In the genomic region with DNA sequence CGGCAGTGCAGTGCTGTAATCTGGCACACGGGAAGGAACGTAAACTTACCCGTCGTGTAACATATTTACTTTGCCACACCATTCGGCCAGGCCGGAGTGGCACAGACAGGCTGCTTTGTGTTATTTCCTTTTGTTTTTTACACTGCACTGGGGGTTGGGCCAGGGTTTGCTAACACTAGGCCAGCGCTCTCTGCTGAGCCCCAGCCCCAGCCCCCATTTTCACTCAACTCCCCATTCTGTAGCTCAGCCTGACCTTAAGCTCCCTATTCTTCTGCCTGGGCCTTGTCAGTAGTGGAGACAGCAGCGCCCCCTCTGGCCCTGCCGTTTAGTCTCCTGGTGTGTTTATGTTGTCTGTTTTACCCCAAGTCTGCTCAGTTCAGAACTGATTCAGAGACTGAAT, we compare ENCODE assay signal across 8 mouse cellular contexts.
DNase-seq lines count a peak whose midpoint lies in the region; ATAC-seq and TF ChIP-seq lines count a peak whose summit lies in the region.

No protein-coding gene starts in this region.

- H3K36me3 ChIP-seq in heart, embryonic 12.5 days, result 0 out of 2 replicates have a peak, but pooled peaks cover 4% of the 10 kb centered on the region
- peaks cover 3 to 76% of the 10 kb centered on the region in 2 experiments for H3K36me3 ChIP-seq in CH12.LX (replicated peaks in 1 of 2; ENCODE audit: control insufficient read depth in 1 of 2, insufficient read depth in 1 of 2, low read length in 1 of 2)
- no peaks in the 10 kb centered on the region for H3K36me3 ChIP-seq in liver, embryonic 14.5 days (replicated peaks; ENCODE audit: control insufficient read depth, insufficient read depth, low read depth)

- WGBS in heart, embryonic 12.5 days, result 61% methylated on average over 10 of the region's 10 CpGs
- 73% methylated on average over 10 of the region's 10 CpGs for WGBS in liver, embryonic 14.5 days (ENCODE audit: insufficient replicate concordance)

- no peak for ATAC-seq in heart, embryonic 12.5 days (ENCODE audit: insufficient number of reproducible peaks, low FRiP score)
- no peak for ATAC-seq in liver, embryonic 14.5 days (ENCODE audit: insufficient read depth)

- DNase-seq in heart, adult 18-20 months, result no peak
- DNase-seq in CH12.LX (ENCODE audit: extremely low read depth), result peak; percentile 12
- no peak for DNase-seq in liver, embryonic 14.5 days (ENCODE audit: low read depth in 3 of 3, low spot score in 3 of 3)
- DNase-seq in retina, postnatal 1 day, result peak; percentile 50
- no peak for DNase-seq in gastrocnemius, adult 8-10 months (ENCODE audit: low spot score in 2 of 2)
- no peak for DNase-seq in ovary, postnatal 14 days (ENCODE audit: low spot score)

- no peaks in the 10 kb centered on the region for H3K79me2 ChIP-seq in CH12.LX (replicated peaks; ENCODE audit: control insufficient read depth, extremely low read depth, insufficient read depth, poor library complexity, severe bottlenecking)

- no peak for TF ChIP-seq EP300 in CH12.LX (IDR thresholded peaks at IDR 0.05; ENCODE audit: low read length)
- TF ChIP-seq EP300 in liver, embryonic 14.5 days (IDR thresholded peaks at IDR 0.05; ENCODE audit: low read depth), result no peak

- peak; percentile 22 for TF ChIP-seq RAD21 in CH12.LX (IDR thresholded peaks at IDR 0.05; ENCODE audit: low read depth, low read length)

- TF ChIP-seq POLR2A in CH12.LX (IDR thresholded peaks at IDR 0.05; ENCODE audit: low read depth, low read length), result no peak
- no peak for TF ChIP-seq POLR2A in embryonic fibroblast, embryonic 13.5 days (IDR thresholded peaks at IDR 0.05; ENCODE audit: low read depth, low read length)

- in situ Hi-C loops in CH12.LX (cut with MboI; ENCODE audit: low pct_ligation_motif_present, low pct_unique_long_range_greater_than_20kb, low sequenced_read_pairs), result no loop called here

- peaks cover 56% of the 10 kb centered on the region for H3K4me1 ChIP-seq in heart, embryonic 12.5 days (replicated peaks)
- H3K4me1 ChIP-seq in CH12.LX (ENCODE audit: control insufficient read depth in 1 of 2, insufficient read depth in 2 of 2), result peaks cover 0 to 27% of the 10 kb centered on the region in 2 experiments; a peak in 2 of 4 replicates
- 0 out of 2 replicates have a peak, but pooled peaks cover 11% of the 10 kb centered on the region for H3K4me1 ChIP-seq in embryonic fibroblast, embryonic 13.5 days (ENCODE audit: control insufficient read depth, insufficient read depth, low read length)
- peaks cover 8 to 32% of the 10 kb centered on the region in 2 experiments for H3K4me1 ChIP-seq in liver, embryonic 14.5 days (replicated peaks; ENCODE audit: control insufficient read depth in 2 of 2, insufficient read depth in 2 of 2, low read length in 1 of 2)

- TF ChIP-seq CTCF in CH12.LX (conservative IDR thresholded peaks at IDR 0.05 in 1 of 2, IDR thresholded peaks at IDR 0.05 in 1 of 2; ENCODE audit: low read depth in 2 of 2, low read length in 2 of 2), result peak in 1 of 2 experiments; percentile 35; a peak in 2 of 4 replicates
- TF ChIP-seq CTCF in embryonic fibroblast, embryonic 13.5 days (IDR thresholded peaks at IDR 0.05; ENCODE audit: borderline replicate concordance, insufficient read depth, low read length), result 0 out of 2 replicates have a peak, but pooled peaks have one; percentile 4
- TF ChIP-seq CTCF in liver, embryonic 14.5 days (IDR thresholded peaks at IDR 0.05; ENCODE audit: low read depth), result peak; percentile 39

- H3K9ac ChIP-seq in heart, embryonic 12.5 days, result peak overlapping the region; percentile 20; the same call in 1 of the 2 replicates
- no peak overlapping the region for H3K9ac ChIP-seq in CH12.LX (ENCODE audit: insufficient read depth, low read depth)
- no peak overlapping the region for H3K9ac ChIP-seq in liver, embryonic 14.5 days (replicated peaks)

- H3K27me3 ChIP-seq in heart, embryonic 12.5 days (replicated peaks), result no peaks in the 10 kb centered on the region
- H3K27me3 ChIP-seq in CH12.LX (replicated peaks), result no peaks in the 10 kb centered on the region
- no peaks in the 10 kb centered on the region for H3K27me3 ChIP-seq in liver, embryonic 14.5 days (ENCODE audit: control insufficient read depth, insufficient read depth, low read length)

- no peak overlapping the region for H3K4me3 ChIP-seq in heart, embryonic 12.5 days
- H3K4me3 ChIP-seq in CH12.LX (replicated peaks in 1 of 3; ENCODE audit: low read depth in 2 of 3, low read length in 2 of 3, poor library complexity in 1 of 3), result no peak overlapping the region
- no peak overlapping the region for H3K4me3 ChIP-seq in embryonic fibroblast, embryonic 13.5 days (ENCODE audit: insufficient read depth, low read length)
- no peak overlapping the region for H3K4me3 ChIP-seq in liver, embryonic 14.5 days (ENCODE audit: insufficient read depth in 1 of 2, low read depth in 2 of 2, low read length in 2 of 2)

- no peak overlapping the region for H3K27ac ChIP-seq in heart, embryonic 12.5 days (ENCODE audit: poor library complexity, severe bottlenecking)
- no peak overlapping the region for H3K27ac ChIP-seq in CH12.LX (ENCODE audit: insufficient read depth, low read depth)
- no peak overlapping the region for H3K27ac ChIP-seq in embryonic fibroblast, embryonic 13.5 days (ENCODE audit: insufficient read depth, low read length)
- H3K27ac ChIP-seq in liver, embryonic 14.5 days, result no peak overlapping the region

- no peak overlapping the region for H3K4me2 ChIP-seq in heart, embryonic 12.5 days
- no peak overlapping the region for H3K4me2 ChIP-seq in CH12.LX (ENCODE audit: insufficient read depth, low read depth, poor library complexity, severe bottlenecking)
- H3K4me2 ChIP-seq in liver, embryonic 14.5 days (ENCODE audit: low read depth), result no peak overlapping the region

- no peaks in the 10 kb centered on the region for H3K9me3 ChIP-seq in heart, embryonic 12.5 days (replicated peaks)
- no peaks in the 10 kb centered on the region for H3K9me3 ChIP-seq in CH12.LX (replicated peaks; ENCODE audit: low read length)
- no peaks in the 10 kb centered on the region for H3K9me3 ChIP-seq in liver, embryonic 14.5 days (ENCODE audit: control insufficient read depth, low read length)

- dilution Hi-C loops in CH12.LX (cut with MboI; ENCODE audit: extremely low pct_ligation_motif_present, extremely low pct_unique_long_range_greater_than_20kb, low sequenced_read_pairs), result no loop called here

TF ChIP-seq in CH12.LX, 34 proteins besides CTCF, POLR2A, EP300 and RAD21:
- no peak for TF ChIP-seq ZMIZ1 (IDR thresholded peaks at IDR 0.05; ENCODE audit: low read depth, low read length)
- peak; percentile 14; the same call in 1 of the 2 replicates for TF ChIP-seq SMC3 (IDR thresholded peaks at IDR 0.05; ENCODE audit: low read depth, low read length)

Comparison
In these comparisons a context has a peak if more than half of its experiments do, and no peak if none do; other contexts are left out.
1. DNase-seq: peak in CH12.LX (single experiment) and retina, postnatal 1 day (single experiment); none in heart, adult 18-20 months (0 of 2), liver, embryonic 14.5 days (0 of 3), gastrocnemius, adult 8-10 months (0 of 2) and ovary, postnatal 14 days (single experiment).